Mouse (Mus musculus) G1E (cell line): Measurements from ENCODE around the gene Pfn1.

Experiments used
- CTCF ChIP-seq: IDR thresholded peaks from 2 replicates; pipeline ENCODE4 v1.5.1; 2012; ENCODE audit warnings: low read depth, low read length, inconsistent platforms, mixed read lengths
- TAL1 ChIP-seq: conservative IDR thresholded peaks from 2 replicates; pipeline ENCODE4 v1.6.1; 2012; ENCODE audit warnings: low read depth, low read length, inconsistent platforms, mixed read lengths

DNA sequence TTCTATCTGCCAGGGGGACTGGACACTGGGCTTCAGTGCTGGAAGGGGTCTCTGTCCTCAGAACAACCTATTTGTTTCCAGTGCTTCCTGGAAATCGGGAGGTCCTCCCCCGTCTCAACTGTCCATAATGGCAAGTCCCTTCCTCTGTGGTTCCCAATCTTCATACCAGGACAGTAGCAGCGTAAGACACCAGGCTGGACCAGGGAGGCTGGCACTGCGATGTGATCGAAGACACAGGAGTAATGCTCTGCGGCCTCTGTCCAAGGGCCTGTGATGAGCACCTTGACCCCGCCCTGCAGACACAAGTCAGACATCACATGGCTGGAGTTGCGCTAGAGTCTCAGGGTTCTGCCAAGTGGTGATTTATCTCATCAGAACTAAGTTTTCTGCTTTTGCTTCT, 24.9 kb upstream of the Pfn1 start:
- TF ChIP-seq CTCF (no peak), TAL1 (no peak)
